Mouse (Mus musculus): ENCODE measurements around the gene Usp29.
"Not testable (repeated sequence)": the region's sequence is repeated elsewhere in the genome, so short reads cannot be mapped to it uniquely, and the experiment has no call there.

Usp29 gene

GRCm38 (mm10) chr7:6765240-6765639 is 34.9 kb downstream of the Usp29 start:
- peak in 1 of 2 experiments; percentile 6 for DNase-seq (ENCODE audit: low spot score in 2 of 2)

DNA sequence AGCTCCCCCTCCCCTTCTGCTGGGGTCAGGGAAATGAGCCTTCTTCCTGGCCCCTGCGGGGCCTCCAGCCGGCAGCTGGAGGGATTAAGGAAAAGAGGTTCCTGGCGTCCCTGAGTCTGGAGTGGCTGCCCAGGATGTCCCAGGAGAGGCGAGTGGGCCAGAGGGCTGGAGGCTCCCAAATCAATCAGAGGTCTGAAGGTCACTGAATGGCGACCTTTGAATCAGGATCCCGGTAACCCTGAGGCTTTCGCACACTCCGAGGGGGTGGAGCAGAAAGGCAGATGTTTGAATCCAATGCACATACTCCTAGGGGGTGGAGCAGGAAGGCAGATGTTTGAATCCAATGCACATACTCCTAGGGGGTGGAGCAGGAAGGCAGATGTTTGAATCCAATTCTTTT is 39.9 kb downstream of the Usp29 start:
- no peak for DNase-seq (ENCODE audit: low spot score in 2 of 2)

DNA sequence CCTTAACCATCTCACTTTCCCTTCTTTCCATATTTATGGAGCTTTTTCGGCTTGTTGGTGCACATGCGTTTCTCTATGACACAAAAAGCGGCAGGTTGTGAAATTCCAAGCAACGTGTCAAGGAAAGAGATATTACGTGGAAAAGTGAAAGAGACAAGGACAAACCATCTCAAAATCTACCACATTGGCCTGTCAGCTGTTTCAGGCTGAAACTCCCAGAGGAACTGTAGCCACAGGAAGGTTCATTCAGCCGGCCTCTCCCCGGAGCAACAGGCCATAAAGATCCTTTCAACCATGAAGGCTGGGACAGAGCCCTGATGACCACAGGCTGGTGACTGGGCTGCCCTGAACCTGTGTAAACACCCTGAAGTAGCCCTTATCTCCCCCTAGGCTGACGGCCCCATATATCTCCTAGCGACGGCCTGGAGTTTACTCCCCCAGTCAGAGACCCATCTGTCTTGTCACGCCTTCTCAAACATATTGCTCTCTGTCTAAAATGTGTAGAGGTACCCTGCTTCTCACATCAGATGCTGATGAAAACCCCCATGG is 43.6 kb downstream of the Usp29 start:
- DNase-seq (ENCODE audit: low spot score in 2 of 2), result not testable (repeated sequence)

- DNase-seq (ENCODE audit: low spot score in 2 of 2), result peak; percentile 71 to 78
These were observed 46.1 kb downstream of the Usp29 start for GRCm38 (mm10) chr7:6776314-6777059.

GRCm38 (mm10) chr7:6777107-6777506 is 46.7 kb downstream of the Usp29 start:
- no peak for DNase-seq (ENCODE audit: low spot score in 2 of 2)

- DNase-seq (ENCODE audit: low spot score in 2 of 2), result no peak
These were observed 47.3 kb downstream of the Usp29 start for GRCm38 (mm10) chr7:6777689-6778088.

- DNase-seq (ENCODE audit: low spot score in 2 of 2), result no peak
These were observed 48.8 kb downstream of the Usp29 start for GRCm38 (mm10) chr7:6779172-6779571.

DNA sequence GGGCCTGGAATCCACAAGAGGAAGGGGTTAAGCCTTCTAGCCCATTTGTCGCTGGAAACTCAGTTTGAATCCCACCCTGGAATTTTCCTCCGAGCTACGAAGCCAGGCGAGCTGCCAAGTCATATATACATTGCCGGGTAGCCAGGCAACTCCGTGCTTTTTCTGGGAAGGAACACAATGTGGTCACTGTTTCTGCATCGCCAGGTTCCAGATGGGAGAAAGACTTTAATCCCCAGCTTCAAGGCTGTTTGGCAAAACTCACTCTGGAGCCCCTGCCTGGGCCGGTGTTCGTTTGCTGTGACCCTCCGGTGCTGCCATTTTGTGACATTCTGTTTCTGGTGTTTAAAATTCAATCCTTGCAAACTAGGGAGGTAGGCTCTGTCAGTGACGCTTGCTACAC is 51.2 kb downstream of the Usp29 start:
- DNase-seq (ENCODE audit: low spot score in 2 of 2), result peak; percentile 6 to 9

DNA sequence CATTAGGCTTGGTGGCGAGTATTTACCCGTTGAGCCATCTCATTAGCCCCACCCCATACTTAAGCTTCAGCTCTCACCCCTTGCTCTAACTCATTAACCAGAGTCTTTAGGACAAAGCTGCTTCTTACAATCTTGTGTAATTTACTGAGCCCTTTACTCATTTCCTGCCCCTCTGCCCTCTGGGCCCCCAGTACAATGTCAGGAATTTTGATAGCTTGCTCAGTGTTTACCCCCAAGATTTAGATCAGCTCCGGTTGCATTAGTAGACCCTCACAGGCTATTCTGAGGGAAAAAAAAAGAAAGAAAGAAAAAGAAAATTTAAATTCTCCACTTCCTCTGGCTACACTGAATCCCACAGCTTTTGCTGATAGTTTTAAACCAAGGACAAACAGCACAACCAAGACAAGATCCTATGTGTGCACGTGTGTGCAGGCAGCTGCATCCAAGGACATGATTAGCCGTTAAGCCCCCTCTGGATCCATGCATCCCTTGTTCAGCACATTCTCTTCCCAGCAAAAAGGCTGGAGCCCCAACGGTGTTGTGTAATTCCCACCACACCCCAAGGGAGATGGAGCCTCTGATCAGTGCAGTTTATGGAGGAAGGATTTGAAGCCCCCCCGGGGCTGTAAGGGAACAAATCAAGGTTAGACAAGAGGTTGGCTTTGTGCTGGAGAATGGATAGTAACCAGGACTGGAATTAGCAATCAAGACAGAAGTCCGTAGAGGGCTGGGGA is 54.1 kb downstream of the Usp29 start:
- no peak for DNase-seq (ENCODE audit: low spot score in 2 of 2)

GRCm38 (mm10) chr7:6787000-6787399 is 56.6 kb downstream of the Usp29 start:
- DNase-seq (ENCODE audit: low spot score in 2 of 2), result no peak

DNA sequence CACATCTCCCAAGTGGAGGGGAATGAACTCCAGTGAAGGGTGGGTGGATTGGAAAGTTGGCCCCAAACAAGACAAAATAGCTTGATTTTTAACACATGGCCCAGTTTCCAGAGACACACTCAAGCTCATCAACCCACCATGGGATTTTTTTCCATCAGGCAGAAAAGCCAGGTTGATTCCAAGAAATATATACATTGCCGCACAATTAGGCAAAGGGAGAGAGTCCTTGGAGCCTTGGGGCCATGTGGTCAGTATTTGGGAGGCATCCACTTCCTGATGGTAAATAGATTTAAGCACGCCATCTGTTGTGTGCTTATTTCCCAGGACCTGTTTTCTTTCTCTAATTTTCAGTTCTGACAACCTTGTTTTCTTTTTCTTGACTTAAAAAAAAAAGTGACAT is 57.7 kb downstream of the Usp29 start:
- no peak for DNase-seq (ENCODE audit: low spot score in 2 of 2)

- no peak for DNase-seq (ENCODE audit: low spot score in 2 of 2)
These were observed 61.1 kb downstream of the Usp29 start for GRCm38 (mm10) chr7:6791286-6792065.

DNA sequence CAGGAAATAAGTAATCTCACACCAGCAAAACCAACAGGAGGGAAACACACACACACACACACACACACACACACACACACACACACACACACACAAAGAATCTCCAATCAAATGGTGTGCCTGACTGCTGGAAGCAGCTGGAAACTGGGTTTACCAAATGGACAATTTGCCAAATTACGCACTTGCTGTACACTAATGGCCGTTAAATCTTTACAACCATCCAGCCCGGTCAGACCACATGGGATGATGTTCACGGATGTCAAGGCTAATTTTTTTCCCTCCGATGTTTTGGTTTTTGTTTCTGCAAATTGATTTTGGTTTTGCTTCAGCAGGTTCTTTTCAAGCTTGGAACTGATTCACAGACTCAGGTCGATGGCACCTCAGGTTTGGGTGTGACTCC is 62.9 kb downstream of the Usp29 start:
- no peak for DNase-seq (ENCODE audit: low spot score in 2 of 2)

DNA sequence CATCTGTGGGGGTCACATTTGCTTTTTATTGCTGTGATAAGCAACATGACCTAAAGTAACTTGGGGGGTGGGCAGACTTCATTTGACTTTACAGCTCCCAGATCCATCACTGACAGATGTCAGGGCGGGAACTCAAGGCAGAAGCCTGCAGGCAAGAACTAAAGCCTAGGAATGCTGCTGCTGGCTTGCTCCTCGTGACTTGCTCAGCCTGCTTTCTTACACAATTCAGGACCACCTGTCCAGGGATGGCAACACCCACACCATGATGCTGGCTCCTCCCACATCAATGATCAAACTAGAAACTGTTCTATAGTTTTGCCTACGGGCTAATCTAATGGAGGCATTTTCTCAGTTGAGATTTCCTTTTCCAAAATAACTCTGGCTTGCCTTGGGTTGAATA is 63.4 kb downstream of the Usp29 start:
- DNase-seq (ENCODE audit: low spot score in 2 of 2), result no peak

DNA sequence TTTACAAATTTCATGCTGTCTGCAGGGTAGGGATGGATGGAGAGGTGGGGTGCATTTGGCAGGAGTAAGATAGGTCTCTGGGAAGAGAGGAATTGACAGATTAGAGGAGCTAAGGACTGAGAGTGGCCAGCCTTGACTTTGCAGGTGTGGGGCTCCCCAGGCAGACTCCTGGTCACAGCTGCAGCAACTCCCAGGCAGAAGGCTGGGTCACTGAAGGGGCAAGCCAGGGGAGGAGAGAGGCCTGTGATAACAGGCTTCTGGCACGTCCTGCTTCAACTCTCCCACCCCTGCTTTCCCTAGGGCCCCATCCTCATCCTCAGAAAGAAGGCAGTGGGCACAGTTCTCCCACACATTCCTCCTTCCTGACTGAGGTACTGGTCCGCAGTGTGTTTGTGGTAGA is 67.0 kb downstream of the Usp29 start:
- no peak for DNase-seq (ENCODE audit: low spot score in 2 of 2)

- no peak for DNase-seq (ENCODE audit: low spot score in 2 of 2)
These were observed 68.9 kb downstream of the Usp29 start for GRCm38 (mm10) chr7:6799105-6799805.

DNA sequence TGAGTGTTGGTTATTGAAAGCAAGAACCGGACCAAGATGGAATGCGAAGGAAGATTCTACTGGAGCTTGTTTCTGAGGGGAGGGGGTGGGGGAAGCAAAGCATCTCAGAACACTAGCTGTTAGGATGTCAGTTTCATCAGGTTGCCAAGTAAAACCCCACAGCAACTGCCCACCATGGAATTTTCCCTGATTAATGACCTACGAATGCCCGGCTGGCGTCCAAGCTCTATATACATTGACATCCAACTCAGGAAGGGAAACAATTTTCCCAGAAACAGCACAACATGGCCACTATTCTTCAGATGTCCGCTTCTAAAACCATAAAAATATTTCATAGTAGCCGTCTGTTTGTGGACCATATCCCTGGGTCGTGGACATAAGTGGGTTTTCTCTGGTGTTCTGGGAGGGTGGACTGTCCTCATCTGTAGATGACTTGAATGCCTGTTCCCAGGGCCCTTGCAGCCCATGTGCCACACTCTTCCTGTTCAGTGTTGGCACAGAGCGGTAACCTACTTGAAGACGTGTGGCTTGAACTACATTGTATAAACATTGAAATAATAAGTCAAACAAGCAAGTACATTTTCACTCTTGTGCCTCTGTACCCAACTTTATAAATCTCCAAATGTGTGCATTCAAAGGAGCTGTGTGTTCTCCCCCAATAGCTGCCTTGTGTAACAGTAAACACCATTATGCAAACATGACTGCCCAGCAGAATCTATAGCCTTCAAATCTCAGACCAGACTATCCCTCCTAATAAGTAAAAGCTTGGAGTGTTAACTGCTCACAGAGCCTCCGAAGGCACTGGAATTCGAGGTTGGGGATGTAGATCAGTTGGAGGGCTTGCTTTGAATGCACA is 70.4 kb downstream of the Usp29 start:
- DNase-seq (ENCODE audit: low spot score in 2 of 2), result no peak

- DNase-seq (ENCODE audit: low spot score in 2 of 2), result no peak
These were observed 71.3 kb downstream of the Usp29 start for GRCm38 (mm10) chr7:6801642-6802041.

GRCm38 (mm10) chr7:6810556-6810955 is 80.2 kb downstream of the Usp29 start:
- peak; percentile 57 to 61 for DNase-seq (ENCODE audit: low spot score in 2 of 2)

DNA sequence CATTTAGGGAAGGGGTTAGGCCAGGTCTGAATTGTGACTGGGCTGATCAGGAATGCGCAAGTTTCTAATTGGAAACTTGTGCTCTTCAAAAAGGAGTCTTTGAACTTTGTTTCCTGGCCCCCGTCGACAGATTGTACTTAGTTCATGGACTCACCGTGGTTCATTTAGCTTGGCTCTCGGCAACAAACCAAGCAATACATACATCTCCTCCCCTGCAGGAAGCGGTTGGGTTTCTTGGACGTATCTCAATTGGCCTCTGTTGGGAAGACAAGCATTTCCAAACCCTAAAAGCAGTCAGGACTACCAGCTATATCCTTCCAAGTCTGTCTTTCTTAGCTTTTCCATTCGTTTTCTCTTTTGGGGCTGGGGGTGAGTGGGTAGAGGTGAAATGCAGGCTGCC is 84.6 kb downstream of the Usp29 start:
- no peak for DNase-seq (ENCODE audit: low spot score in 2 of 2)
